Mouse (Mus musculus) left cerebral cortex, postnatal 14 days (tissue): Measurements from ENCODE around the gene Gbp3. TPM values are rescaled to one million over a fixed set of nuclear protein-coding genes. Genes with fewer than 3 reads are reported as not detected.

Source experiments
- DNase-seq, 2 experiments: peaks; one replicate each; pipeline ENCODE4 v3.0.0; 2021 to 2022; ENCODE audit warnings: low spot score in 2 of 2, mixed read lengths in 1 of 2
- intact Hi-C: fragments of 180-260 bp; cut with DNase I; formaldehyde crosslinking; loops from one replicate; pipeline ENCODE4 v1.15.1; 2025
- total RNA-seq, 2 experiments: library from RNA; stranded (reverse); gene quantifications; 2 replicates each; pipeline ENCODE4 v1.2.3; 2021

Gbp3 gene
- total RNA-seq, 2 experiments from 2014 or later = 5.6 to 6.3 TPM

GRCm38 (mm10) chr3:142578342-142578741 lies 18.5 kb downstream of the Gbp3 start:
- intact Hi-C loops = no loop called here
- DNase-seq = no peak

- intact Hi-C loops = no loop called here
- DNase-seq = no peak
These were observed 23.2 kb downstream of the Gbp3 start for GRCm38 (mm10) chr3:142583067-142583466.

GRCm38 (mm10) chr3:142587386-142587785 lies 27.6 kb downstream of the Gbp3 start:
- intact Hi-C loops = no loop called here
- no peak for DNase-seq

- intact Hi-C loops = no loop called here
- no peak for DNase-seq
These were observed 29.1 kb downstream of the Gbp3 start for GRCm38 (mm10) chr3:142588888-142589287.

GRCm38 (mm10) chr3:142590431-142591067 lies 30.7 kb downstream of the Gbp3 start:
- intact Hi-C loops = no loop called here
- no peak for DNase-seq

- intact Hi-C loops = no loop called here
- DNase-seq = no peak
These were observed 34.7 kb downstream of the Gbp3 start, which contains the start of gene Gbp2b for GRCm38 (mm10) chr3:142594547-142594946. TSS of gene Gbp2b (plus strand) at chr3:142594847.

- intact Hi-C loops = no loop called here
- no peak for DNase-seq
These were observed 38.1 kb downstream of the Gbp3 start for GRCm38 (mm10) chr3:142597923-142598322.

- no peak for DNase-seq
- intact Hi-C loops = no loop called here
These were observed 41.8 kb downstream of the Gbp3 start for GRCm38 (mm10) chr3:142601675-142602074.

GRCm38 (mm10) chr3:142618658-142619057 lies 58.8 kb downstream of the Gbp3 start:
- no peak for DNase-seq
- intact Hi-C loops = no loop called here

- no peak for DNase-seq
- intact Hi-C loops = loop anchor here (2.0 kb wide), 1 partner anchor 127 kb away; the partner anchor contains the start of gene Gbp5
These were observed 59.8 kb downstream of the Gbp3 start for GRCm38 (mm10) chr3:142619606-142620005.

GRCm38 (mm10) chr3:142620111-142620955 lies 60.5 kb downstream of the Gbp3 start, which contains the start of gene Gbp2:
TSS of gene Gbp2 (plus strand) at chr3:142620602.
- intact Hi-C loops = loop anchor here (2.0 kb wide), 1 partner anchor 128 kb away; the partner anchor contains the start of gene Gbp5
- no peak for DNase-seq

GRCm38 (mm10) chr3:142620956-142621562 lies 61.2 kb downstream of the Gbp3 start:
- DNase-seq = no peak
- intact Hi-C loops = loop anchor here (2.0 kb wide), 1 partner anchor 128 kb away; the partner anchor contains the start of gene Gbp5

Other genes with a start within 250 kb of the Gbp3 start
- 10 to 100 TPM; 18.9 to 20.4 TPM for gene Pdlim5, start 164.3 kb upstream of the Gbp3 start, total RNA-seq
- gene Gbp5, start 66.0 kb upstream of the Gbp3 start, total RNA-seq = 1 to 10 TPM; 2.0 to 2.2 TPM
- 1 to 10 TPM; 3.5 to 3.8 TPM for gene Gbp7, start 29.7 kb upstream of the Gbp3 start, total RNA-seq
- gene Gbp2b, start 34.8 kb downstream of the Gbp3 start, total RNA-seq = not detected
- 1 to 10 TPM; 1.1 TPM for gene Gbp2, start 60.6 kb downstream of the Gbp3 start, total RNA-seq
- 1 to 10 TPM; 4.7 to 5.2 TPM for gene Kyat3, start 141.0 kb downstream of the Gbp3 start, total RNA-seq
- gene Gtf2b, start 205.0 kb downstream of the Gbp3 start, total RNA-seq = 10 to 100 TPM; 38.0 to 42.0 TPM